Comparison of ENCODE assay signal across 9 mouse cellular contexts in genomic region chr9:53770771-53771343, GRCm38 (mm10). TPM values are rescaled to one million over a fixed set of nuclear protein-coding genes. Genes with fewer than 3 reads are reported as not detected.
DNase-seq lines count a peak whose midpoint lies in the region; ATAC-seq and TF ChIP-seq lines count a peak whose summit lies in the region.
"Had no signal": no experiment of that assay in that cellular context is flagged by ENCODE, and none has a peak within 500 bp of the region (broad histone marks: within the 10 kb centered on the region; RNA-seq: fewer than 3 reads in every experiment).

No protein-coding gene starts in this region.

- peak overlapping the region; percentile 100 for H3K4me2 ChIP-seq in heart, embryonic 12.5 days
- peak overlapping the region; percentile 95 for H3K4me2 ChIP-seq in intestine, embryonic 16.5 days (ENCODE audit: low read depth, low read length)
- peak overlapping the region; percentile 98 for H3K4me2 ChIP-seq in midbrain, embryonic 12.5 days (replicated peaks)

- no peaks in the 10 kb centered on the region; the same call in 1 of the 2 replicates for H3K9me3 ChIP-seq in heart, embryonic 12.5 days (replicated peaks)
- no peaks in the 10 kb centered on the region for H3K9me3 ChIP-seq in intestine, embryonic 16.5 days (ENCODE audit: control insufficient read depth, low read length)
- H3K9me3 ChIP-seq in midbrain, embryonic 12.5 days = peaks cover 4% of the 10 kb centered on the region
- H3K9me3 ChIP-seq: G1E had no signal

- no peak for TF ChIP-seq CTCF in bone marrow macrophage, adult 2 months (IDR thresholded peaks at IDR 0.05; ENCODE audit: low read depth, low read length)

- 34% methylated on average over 12 of the region's 12 CpGs for WGBS in heart, embryonic 12.5 days
- WGBS in intestine, embryonic 16.5 days = 31% methylated on average over 12 of the region's 12 CpGs
- 50% methylated on average over 12 of the region's 12 CpGs for WGBS in midbrain, embryonic 12.5 days

- peak overlapping the region; percentile 73; the same call in 1 of the 2 replicates for H3K9ac ChIP-seq in heart, embryonic 12.5 days
- H3K9ac ChIP-seq in intestine, embryonic 16.5 days (ENCODE audit: low read depth, low read length) = peak overlapping the region; percentile 80; the same call in 1 of the 2 replicates
- no peak overlapping the region for H3K9ac ChIP-seq in midbrain, embryonic 12.5 days (replicated peaks)

- no peak for ATAC-seq in heart, embryonic 12.5 days (ENCODE audit: insufficient number of reproducible peaks, low FRiP score)
- peak; percentile 59 for ATAC-seq in intestine, embryonic 16.5 days
- ATAC-seq in midbrain, embryonic 12.5 days (ENCODE audit: low FRiP score, low read depth) = no peak

- TF ChIP-seq POLR2A in bone marrow macrophage, adult 2 months (IDR thresholded peaks at IDR 0.05; ENCODE audit: borderline replicate concordance, low read depth, low read length) = no peak

- no peak for DNase-seq in heart, adult 11 months
- DNase-seq in left cerebral cortex, postnatal 36 days (ENCODE audit: low spot score in 2 of 2) = no peak
- no peak for DNase-seq in adrenal gland, postnatal 4 days (ENCODE audit: low spot score in 2 of 2)
- DNase-seq in layer of hippocampus, adult 9-11 months = no peak

- H3K27ac ChIP-seq in heart, embryonic 12.5 days (ENCODE audit: poor library complexity, severe bottlenecking) = no peak overlapping the region
- H3K27ac ChIP-seq in bone marrow macrophage, adult 2 months (ENCODE audit: insufficient read depth, low read depth, low read length) = no peak overlapping the region
- peak overlapping the region; percentile 86 for H3K27ac ChIP-seq in intestine, embryonic 16.5 days (ENCODE audit: low read length)
- H3K27ac ChIP-seq in midbrain, embryonic 12.5 days (replicated peaks) = no peak overlapping the region

- H3K4me1 ChIP-seq in heart, embryonic 12.5 days (replicated peaks) = peaks cover 14% of the 10 kb centered on the region
- H3K4me1 ChIP-seq in bone marrow macrophage, adult 2 months (ENCODE audit: control insufficient read depth, insufficient read depth, low read length) = no peaks in the 10 kb centered on the region
- no peaks in the 10 kb centered on the region for H3K4me1 ChIP-seq in intestine, embryonic 16.5 days (ENCODE audit: control insufficient read depth, insufficient read depth, low read length)
- peaks cover 7% of the 10 kb centered on the region for H3K4me1 ChIP-seq in midbrain, embryonic 12.5 days

- peaks cover 53% of the 10 kb centered on the region for H3K27me3 ChIP-seq in heart, embryonic 12.5 days (replicated peaks)
- H3K27me3 ChIP-seq in intestine, embryonic 16.5 days (replicated peaks; ENCODE audit: control insufficient read depth, insufficient read depth, low read length) = no peaks in the 10 kb centered on the region; the same call in 1 of the 2 replicates
- peaks cover 35% of the 10 kb centered on the region for H3K27me3 ChIP-seq in midbrain, embryonic 12.5 days

- no peaks in the 10 kb centered on the region for H3K36me3 ChIP-seq in heart, embryonic 12.5 days
- no peaks in the 10 kb centered on the region for H3K36me3 ChIP-seq in intestine, embryonic 16.5 days (ENCODE audit: control insufficient read depth, insufficient read depth, low read length)
- no peaks in the 10 kb centered on the region for H3K36me3 ChIP-seq in midbrain, embryonic 12.5 days
- H3K36me3 ChIP-seq: G1E had no signal

- peak overlapping the region; percentile 81 for H3K4me3 ChIP-seq in heart, embryonic 12.5 days
- H3K4me3 ChIP-seq in bone marrow macrophage, adult 2 months (ENCODE audit: insufficient read depth, low read length) = peak overlapping the region; percentile 45; the same call in 1 of the 2 replicates
- peak overlapping the region; percentile 67 for H3K4me3 ChIP-seq in intestine, embryonic 16.5 days (ENCODE audit: low read length)
- peak overlapping the region; percentile 52 for H3K4me3 ChIP-seq in midbrain, embryonic 12.5 days

- intact Hi-C loops in left cerebral cortex, postnatal 36 days (cut with DNase I) = no loop called here

RNA-seq across cellular contexts. Expression of gene Slc35f2, which starts 0.5 kb away (rescaled TPM):
- 0.63 and 0.74 TPM in 2 replicates for polyA plus RNA-seq in heart, embryonic 12.5 days (2016; fragmentation: Nextera tagmentation; extraction: Ambion mirVana)
- polyA plus RNA-seq in bone marrow macrophage, adult 2 months (2012; ENCODE audit: insufficient read depth, insufficient read length, missing spikeins) = not detected in 2 replicates
- polyA plus RNA-seq in intestine, embryonic 16.5 days (2015; fragmentation: Nextera tagmentation; extraction: Ambion mirVana) = 28.0 and 28.8 TPM in 2 replicates
- 2.8 and 3.0 TPM in 2 replicates for polyA plus RNA-seq in midbrain, embryonic 12.5 days (2016; fragmentation: Nextera tagmentation; extraction: Ambion mirVana)
- total RNA-seq in left cerebral cortex, postnatal 36 days (2021) = 1 to 10 TPM; 3.3 TPM
- total RNA-seq in adrenal gland, postnatal 4 days (2021) = 1 to 10 TPM; 1.6 to 5.5 TPM
- polyA plus RNA-seq: G1E had no signal
